Mouse (Mus musculus) liver, adult 2 months (tissue): ENCODE data around the gene Eif4g3. TPM values are rescaled to one million over a fixed set of nuclear protein-coding genes. Genes with fewer than 3 reads are reported as not detected.

Experiments used
- DNase-seq: peaks from one replicate; pipeline ENCODE4 v3.0.0-alpha.2; 2011; ENCODE audit warnings: low read depth, low spot score; ENCODE audit errors: extremely low read depth
- H3K27ac ChIP-seq: fragments of 200-500 bp; replicated peaks from 2 replicates; pipeline ENCODE4 v1.5.1; 2012; ENCODE audit warnings: low read depth, mild to moderate bottlenecking, control low read depth, inconsistent platforms, low read length; ENCODE audit not compliant: insufficient read depth
- H3K27me3 ChIP-seq: fragments of 200-500 bp; 2 replicates; pipeline ENCODE4 v1.6.1; 2012; ENCODE audit warnings: mild to moderate bottlenecking, moderate library complexity, low read length, inconsistent platforms; ENCODE audit not compliant: control insufficient read depth, insufficient read depth
- H3K36me3 ChIP-seq: fragments of 200-500 bp; 2 replicates; pipeline ENCODE4 v1.6.1; 2012; ENCODE audit warnings: low read length, inconsistent platforms; ENCODE audit not compliant: control insufficient read depth, insufficient read depth
- H3K4me1 ChIP-seq: fragments of 200-500 bp; 2 replicates; pipeline ENCODE4 v1.6.1; 2011; ENCODE audit warnings: low read length; ENCODE audit not compliant: control insufficient read depth, insufficient read depth
- H3K4me3 ChIP-seq: fragments of 200-500 bp; 2 replicates; pipeline ENCODE4 v1.5.1; 2011; ENCODE audit warnings: low read depth, mild to moderate bottlenecking, control low read depth, low read length, moderate library complexity; ENCODE audit not compliant: insufficient read depth
- H3K79me2 ChIP-seq: fragments of 200-500 bp; 2 replicates; pipeline ENCODE4 v1.6.1; 2012; ENCODE audit warnings: inconsistent platforms, mild to moderate bottlenecking, low read length, moderate library complexity; ENCODE audit not compliant: control insufficient read depth, insufficient read depth
- H3K9ac ChIP-seq: fragments of 200-500 bp; 2 replicates; pipeline ENCODE4 v1.6.1; 2012; ENCODE audit warnings: low read depth, mild to moderate bottlenecking, control low read depth, inconsistent platforms, low read length
- CTCF ChIP-seq: fragments of 200-500 bp; IDR thresholded peaks from 2 replicates; pipeline ENCODE4 v1.5.1; 2011; ENCODE audit warnings: low read depth, low read length, control low read depth
- POLR2A ChIP-seq: fragments of 200-500 bp; IDR thresholded peaks from 2 replicates; pipeline ENCODE4 v1.6.1; 2011; ENCODE audit warnings: low read length, control low read depth; ENCODE audit not compliant: insufficient read depth; ENCODE audit errors: extremely low read depth
- WGBS: fragments of 180-500 bp; shearing (Covaris S2); methylation state at CpG from one replicate; pipeline ENCODE4 v1.1.7; 2018; 5-methylcytosine and 5-hydroxymethylcytosine counted together
- polyA plus RNA-seq: library from polyadenylated mRNA; depleted of rRNA; stranded (reverse); fragments of >200 nt; gene quantifications from 2 replicates; pipeline ENCODE4 v1.2.3, GENCODE M21; 2012
- total RNA-seq: library from RNA; depleted of rRNA; stranded (reverse); fragments of >200 nt; gene quantifications from 2 replicates; pipeline ENCODE4 v1.2.3, GENCODE M21; 2014

Gene Eif4g3
- total and polyA plus RNA-seq, 2 experiments = 9.7 to 17.0 TPM

DNA sequence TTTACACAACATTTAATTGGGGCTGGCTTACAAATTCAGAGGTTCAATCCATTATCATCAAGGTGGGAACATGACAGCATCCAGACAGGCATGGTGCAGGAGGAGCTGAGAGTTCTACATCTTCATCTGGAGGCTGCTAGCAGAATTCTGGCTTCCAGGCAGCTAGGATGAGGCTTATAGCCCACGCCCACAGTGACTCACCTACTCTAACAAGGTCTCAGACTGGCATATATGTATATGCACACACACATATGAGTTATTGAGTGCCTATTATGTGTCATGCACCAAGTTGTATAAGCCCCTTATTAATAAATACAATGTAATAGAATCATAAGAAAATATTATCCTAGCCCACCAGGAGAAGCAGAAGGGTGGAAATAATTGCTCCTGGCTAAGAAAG is 10.0 kb upstream of the Eif4g3 start:
- Histone ChIP-seq H3K9ac (no peak overlapping the region), H3K4me3 (no peak overlapping the region), H3K4me1 (peaks cover 3% of the 10 kb centered on the region; the same call in 1 of the 2 replicates), H3K27ac (no peak overlapping the region), H3K36me3 (no peaks in the 10 kb centered on the region), H3K79me2 (no peaks in the 10 kb centered on the region), H3K27me3 (no peaks in the 10 kb centered on the region)
- 91% methylated on average over 1 of the region's 1 CpGs for WGBS
- TF ChIP-seq POLR2A (no peak), CTCF (no peak)
- DNase-seq = no peak

DNA sequence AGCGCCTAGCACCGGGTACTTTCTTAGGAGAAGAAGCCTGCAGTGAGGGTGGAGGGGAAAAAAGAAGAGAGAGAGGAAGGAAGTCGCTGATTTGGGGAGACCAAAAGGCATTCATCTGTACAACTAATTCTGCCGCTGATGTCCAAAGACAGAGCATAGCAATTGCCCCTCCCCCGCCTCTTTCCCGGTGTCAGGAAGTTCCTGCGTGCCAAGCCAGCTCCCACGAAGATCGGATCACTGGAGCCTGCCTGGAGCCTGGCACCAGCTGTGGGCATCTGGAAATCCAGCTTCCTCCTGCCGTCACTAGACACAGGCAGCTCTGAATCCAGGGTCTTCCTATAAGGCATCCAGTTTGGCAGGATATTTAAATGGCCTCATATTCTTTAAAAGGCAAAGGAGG is 8.6 kb upstream of the Eif4g3 start:
- Histone ChIP-seq H3K27me3 (no peaks in the 10 kb centered on the region), H3K4me3 (no peak overlapping the region), H3K79me2 (no peaks in the 10 kb centered on the region), H3K27ac (no peak overlapping the region), H3K9ac (no peak overlapping the region), H3K36me3 (no peaks in the 10 kb centered on the region), H3K4me1 (peaks cover 3% of the 10 kb centered on the region; the same call in 1 of the 2 replicates)
- no peak for TF ChIP-seq CTCF
- no peak for TF ChIP-seq POLR2A
- no peak for DNase-seq
- WGBS = 47% methylated on average over 10 of the region's 10 CpGs

DNA sequence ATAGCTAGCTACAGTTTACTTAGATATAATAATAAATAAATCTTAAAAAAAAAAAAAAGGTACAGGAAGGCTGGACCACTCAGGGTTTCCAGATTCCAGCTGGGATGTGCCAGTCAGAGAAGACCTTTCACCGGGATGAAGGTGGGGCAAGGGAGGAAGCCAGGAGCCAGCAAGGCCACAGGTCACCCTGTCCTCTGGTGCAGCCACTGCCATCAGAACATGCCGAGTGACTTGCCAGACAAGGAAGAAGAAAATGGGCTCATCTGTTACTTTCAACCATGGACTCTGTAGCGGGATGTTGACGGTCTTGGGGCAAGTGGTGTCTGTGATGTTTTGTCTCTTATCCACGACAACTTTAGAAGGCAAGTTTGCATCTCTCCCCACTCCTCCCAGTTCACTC is 8.1 kb upstream of the Eif4g3 start:
- Histone ChIP-seq H3K36me3 (no peaks in the 10 kb centered on the region), H3K9ac (no peak overlapping the region), H3K79me2 (no peaks in the 10 kb centered on the region), H3K27me3 (no peaks in the 10 kb centered on the region), H3K27ac (no peak overlapping the region), H3K4me3 (no peak overlapping the region), H3K4me1 (peaks cover 3% of the 10 kb centered on the region; the same call in 1 of the 2 replicates)
- TF ChIP-seq POLR2A (no peak), CTCF (no peak)
- WGBS = 43% methylated on average over 5 of the region's 5 CpGs
- DNase-seq = peak; percentile 65

DNA sequence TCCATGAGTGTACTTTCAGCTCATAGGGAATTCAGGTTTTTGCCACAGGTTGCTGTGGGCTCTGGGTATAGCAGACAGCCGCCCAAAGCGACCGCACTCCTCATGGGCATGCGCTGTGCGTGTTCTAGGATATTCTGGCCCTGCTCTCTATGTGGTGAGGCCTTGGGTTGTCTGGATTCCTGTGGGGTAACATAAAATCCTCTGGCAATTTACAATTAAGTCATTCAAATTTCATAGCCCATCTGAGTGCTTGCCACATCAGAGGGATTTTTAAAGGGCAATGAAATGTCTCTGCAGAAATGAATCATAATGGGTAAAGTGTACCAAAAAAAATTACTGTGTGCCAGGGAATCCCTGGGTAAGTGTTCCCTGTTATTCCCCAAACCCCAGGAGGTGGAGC is 3.4 kb upstream of the Eif4g3 start:
- 92% methylated on average over 5 of the region's 5 CpGs for WGBS
- H3K4me1 ChIP-seq = peaks cover 4% of the 10 kb centered on the region; the same call in 1 of the 2 replicates
- no peak for DNase-seq
- no peaks in the 10 kb centered on the region for H3K79me2 ChIP-seq
- H3K27ac ChIP-seq = no peak overlapping the region
- no peaks in the 10 kb centered on the region for H3K36me3 ChIP-seq
- H3K27me3 ChIP-seq = no peaks in the 10 kb centered on the region
- H3K4me3 ChIP-seq = no peak overlapping the region
- no peak for TF ChIP-seq CTCF
- no peak for TF ChIP-seq POLR2A
- H3K9ac ChIP-seq = no peak overlapping the region

DNA sequence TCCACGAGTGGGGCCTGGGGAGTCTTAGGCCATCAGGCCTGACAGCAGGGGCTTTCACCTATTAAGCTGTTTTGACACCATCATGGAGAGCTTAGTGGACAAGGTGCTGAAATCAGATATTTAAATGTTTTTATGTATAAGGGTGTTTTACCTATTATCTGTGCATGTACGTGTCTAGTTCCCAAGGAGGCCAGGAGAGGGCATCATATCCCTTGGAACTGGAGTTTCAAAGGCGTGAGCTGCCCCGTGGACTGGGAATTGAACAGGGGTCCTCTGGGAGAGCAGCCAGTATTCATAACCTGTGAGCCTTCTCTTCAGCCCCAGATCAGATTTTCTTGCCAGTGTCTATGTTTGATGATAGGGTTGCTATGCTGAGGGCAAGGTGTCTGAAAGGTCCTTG is 2.4 kb upstream of the Eif4g3 start:
- H3K4me3 ChIP-seq = no peak overlapping the region
- no peaks in the 10 kb centered on the region for H3K79me2 ChIP-seq
- no peak for DNase-seq
- 96% methylated on average over 4 of the region's 4 CpGs for WGBS
- H3K27me3 ChIP-seq = no peaks in the 10 kb centered on the region
- H3K9ac ChIP-seq = no peak overlapping the region
- H3K36me3 ChIP-seq = no peaks in the 10 kb centered on the region
- no peak overlapping the region for H3K27ac ChIP-seq
- no peak for TF ChIP-seq POLR2A
- no peak for TF ChIP-seq CTCF
- H3K4me1 ChIP-seq = peaks cover 7% of the 10 kb centered on the region

DNA sequence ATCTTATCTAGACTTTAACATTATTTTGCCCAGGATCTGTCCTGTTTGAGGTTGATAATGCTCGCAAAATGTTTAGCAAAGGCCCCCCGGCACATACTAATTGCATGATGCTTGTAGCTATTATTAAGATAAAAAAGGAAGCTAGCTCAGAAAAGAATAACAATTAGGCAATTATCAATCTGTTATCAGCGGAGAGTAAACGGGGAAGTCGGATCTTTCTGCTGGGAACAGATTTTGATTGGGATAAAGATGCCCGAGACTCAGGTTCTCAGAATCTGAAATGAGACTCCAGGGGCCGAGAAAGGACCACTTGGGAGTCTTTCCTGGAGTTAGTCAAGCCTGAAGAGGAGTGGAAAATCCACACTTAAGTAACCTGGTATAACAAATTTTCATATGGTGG is 1.6 kb upstream of the Eif4g3 start:
- Histone ChIP-seq H3K9ac (no peak overlapping the region), H3K36me3 (no peaks in the 10 kb centered on the region), H3K4me3 (no peak overlapping the region), H3K27me3 (no peaks in the 10 kb centered on the region), H3K79me2 (peaks cover 6% of the 10 kb centered on the region; the same call in 1 of the 2 replicates), H3K4me1 (peaks cover 11% of the 10 kb centered on the region), H3K27ac (no peak overlapping the region)
- DNase-seq = no peak
- TF ChIP-seq CTCF (no peak), POLR2A (no peak)
- WGBS = 89% methylated on average over 7 of the region's 7 CpGs
